Mouse (Mus musculus): ENCODE measurements at regions not wholly inside any gene's neighbourhood (a gene's known extent, or its start where the extent isn't known, plus 50 kb on each side); places are given as distances from the start of the nearest gene placed in this dataset.
"Not testable (repeated sequence)": the region's sequence is repeated elsewhere in the genome, so short reads cannot be mapped to it uniquely, and the experiment has no call there.

DNA sequence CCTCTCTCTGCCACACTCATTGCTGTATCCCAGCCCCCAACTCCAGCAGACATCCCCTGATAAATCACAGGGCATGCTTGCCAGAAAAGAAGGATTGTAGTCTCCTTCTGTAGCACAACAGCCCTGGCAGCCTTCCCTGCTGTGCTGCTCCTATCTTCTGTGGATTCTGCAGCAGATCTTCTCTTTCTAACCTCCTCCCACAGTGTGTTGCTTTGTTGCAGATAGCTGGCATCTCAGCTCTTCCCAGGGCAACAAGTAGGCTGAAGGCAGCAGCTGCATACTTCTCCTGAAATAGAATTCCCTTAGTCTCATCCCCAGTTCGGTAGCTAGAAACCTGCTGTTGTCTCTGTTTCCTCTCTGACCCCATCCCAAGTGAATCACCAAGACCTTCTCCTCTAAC, 77.7 kb downstream of the Amer1 start:
- DNase-seq: no peak

DNA sequence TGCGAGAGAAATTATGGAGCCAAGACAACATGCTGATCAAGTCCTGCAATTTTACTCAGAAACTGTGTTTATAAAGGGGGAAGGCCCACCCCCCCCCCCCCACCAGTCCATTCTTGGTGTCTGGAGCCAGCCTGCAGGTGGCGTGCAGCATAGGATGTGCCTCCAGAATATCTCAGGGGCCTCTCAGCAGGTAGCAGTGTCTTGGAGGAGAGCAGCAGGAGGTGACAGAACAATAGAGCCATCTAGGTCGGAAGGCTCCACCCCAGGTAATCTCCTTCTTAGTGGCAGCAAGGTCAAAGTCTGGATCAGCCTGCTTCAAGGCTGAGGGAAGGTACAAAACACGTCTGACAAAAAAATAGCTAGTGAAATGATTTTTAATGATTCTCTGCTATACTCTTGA, 79.3 kb downstream of the Amer1 start:
- DNase-seq; intact Hi-C loops (cut with DNase I): not testable (repeated sequence)

More for the DNA sequence above, 77.7 kb downstream of the Amer1 start:
- intact Hi-C loops (cut with DNase I): no loop called here

DNA sequence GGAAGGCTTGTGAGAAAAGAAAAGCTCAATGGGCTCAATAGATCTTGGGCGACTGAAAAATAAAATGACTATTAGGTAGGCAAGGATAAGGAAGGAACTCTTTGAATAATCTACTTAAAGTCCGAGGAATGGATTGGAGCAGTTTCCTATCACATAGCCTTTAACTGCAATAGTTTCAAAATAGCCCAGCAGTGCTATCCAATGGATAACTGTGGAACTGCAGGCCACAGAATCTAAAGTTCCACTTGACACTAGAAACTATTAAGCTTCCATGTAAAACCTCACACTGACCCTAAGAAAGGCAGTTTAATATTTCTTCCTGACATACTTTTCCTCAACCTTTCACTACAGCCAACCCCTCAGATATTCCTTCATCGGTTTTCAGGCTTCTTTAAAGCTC, 85.6 kb downstream of the Amer1 start:
- intact Hi-C loops (cut with DNase I): loop anchor here (5.0 kb wide), 1 partner anchor 332 kb away; the partner anchor contains the start of gene Spin4
- DNase-seq: peak in 1 of 2 experiments; percentile 26

Measured in heart, postnatal 14 days (tissue).